Mouse (Mus musculus) heart, embryonic 16.5 days (tissue): ENCODE data around the gene Serpina11. TPM values are rescaled to one million over a fixed set of nuclear protein-coding genes. Genes with fewer than 3 reads are reported as not detected.

Source experiments
- ATAC-seq: fragments of 200-750 bp; cut with Nextera tagmentation; replicated peaks from 2 replicates; pipeline ENCODE4 v1.8.0; 2017; ENCODE audit warnings: moderate number of reproducible peaks; ENCODE audit not compliant: insufficient read depth, low FRiP score; ENCODE audit errors: extremely low read depth
- H3K27ac ChIP-seq: fragments of 300-500 bp; sonication (generic); 2 replicates; pipeline ENCODE4 v1.5.1; 2014; ENCODE audit warnings: mild to moderate bottlenecking, low read length, control low read depth, moderate library complexity
- H3K27me3 ChIP-seq: fragments of 300-500 bp; sonication (generic); 2 replicates; pipeline ENCODE4 v1.6.1; 2014; ENCODE audit warnings: low read length, mixed read lengths; ENCODE audit not compliant: control insufficient read depth, insufficient read depth
- H3K36me3 ChIP-seq: fragments of 300-500 bp; sonication (generic); 2 replicates; pipeline ENCODE4 v1.6.1; 2014; ENCODE audit not compliant: control insufficient read depth, insufficient read depth
- H3K4me1 ChIP-seq: fragments of 300-500 bp; sonication (generic); 2 replicates; pipeline ENCODE4 v1.6.1; 2014; ENCODE audit warnings: low read length, mixed read lengths; ENCODE audit not compliant: control insufficient read depth, insufficient read depth
- H3K4me2 ChIP-seq: fragments of 300-500 bp; sonication (generic); 2 replicates; pipeline ENCODE4 v1.6.1; 2014; ENCODE audit warnings: low read depth, mild to moderate bottlenecking, control low read depth, low read length
- H3K4me3 ChIP-seq: fragments of 300-500 bp; sonication (generic); 2 replicates; pipeline ENCODE4 v1.5.1; 2014; ENCODE audit warnings: mild to moderate bottlenecking, control low read depth, low read length
- H3K9ac ChIP-seq: fragments of 300-500 bp; sonication (generic); 2 replicates; pipeline ENCODE4 v1.6.1; 2014; ENCODE audit warnings: low read length, control low read depth
- H3K9me3 ChIP-seq: fragments of 300-500 bp; sonication (generic); replicated peaks from 2 replicates; pipeline ENCODE4 v1.6.1; 2016; ENCODE audit warnings: low read length; ENCODE audit not compliant: control insufficient read depth
- WGBS: fragments of 180-500 bp; shearing (Covaris S2); extraction: QIAGEN DNeasy Blood & Tissue Kit; methylation state at CpG from one replicate; pipeline ENCODE4 v1.1.7; 2014; 5-methylcytosine and 5-hydroxymethylcytosine counted together
- polyA plus RNA-seq: library from polyadenylated mRNA; unstranded; fragments of >200 nt; fragmentation: Nextera tagmentation; extraction: Ambion mirVana; gene quantifications from 2 replicates; pipeline ENCODE4 v1.2.1, GENCODE M21; 2015

Serpina11 gene
- polyA plus RNA-seq, 1 experiment from 2014 or later: not detected

GRCm38 (mm10) chr12:104000594-104000993, 10.8 kb upstream of the Serpina11 start:
- H3K9ac ChIP-seq: no peak overlapping the region
- no peaks in the 10 kb centered on the region; the same call in none of the 2 replicates for H3K27me3 ChIP-seq
- 82% methylated on average over 3 of the region's 3 CpGs for WGBS
- H3K4me2 ChIP-seq: no peak overlapping the region
- H3K4me1 ChIP-seq: peaks cover 15% of the 10 kb centered on the region
- ATAC-seq: no peak
- peaks cover 2% of the 10 kb centered on the region; the same call in 1 of the 2 replicates for H3K9me3 ChIP-seq
- no peak overlapping the region for H3K27ac ChIP-seq
- no peaks in the 10 kb centered on the region for H3K36me3 ChIP-seq
- H3K4me3 ChIP-seq: no peak overlapping the region

DNA sequence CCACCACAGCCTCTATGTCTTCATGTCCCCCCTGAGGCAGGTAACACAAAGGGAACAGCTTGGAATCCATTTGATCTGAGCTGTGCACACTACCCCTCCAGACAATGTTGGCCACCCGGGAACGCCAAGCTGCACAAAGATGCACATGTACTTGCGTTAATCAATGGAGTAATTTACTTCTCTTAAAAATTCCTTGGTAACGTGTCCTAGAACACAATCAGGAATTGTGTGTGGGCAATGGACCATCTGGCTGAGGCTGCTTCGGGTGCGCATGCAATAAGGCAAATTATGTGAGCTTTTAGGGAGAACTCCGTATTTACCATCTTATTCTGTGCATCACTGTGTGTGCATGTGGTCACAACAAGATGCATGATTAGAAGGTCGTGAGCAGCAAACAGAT, 9.9 kb upstream of the Serpina11 start:
- Histone ChIP-seq H3K9me3 (peaks cover 1% of the 10 kb centered on the region; the same call in 1 of the 2 replicates), H3K4me2 (no peak overlapping the region), H3K9ac (no peak overlapping the region), H3K27me3 (peaks cover 4% of the 10 kb centered on the region), H3K27ac (no peak overlapping the region), H3K36me3 (no peaks in the 10 kb centered on the region), H3K4me1 (peaks cover 15% of the 10 kb centered on the region), H3K4me3 (no peak overlapping the region)
- ATAC-seq: no peak
- WGBS: 88% methylated on average over 8 of the region's 8 CpGs

DNA sequence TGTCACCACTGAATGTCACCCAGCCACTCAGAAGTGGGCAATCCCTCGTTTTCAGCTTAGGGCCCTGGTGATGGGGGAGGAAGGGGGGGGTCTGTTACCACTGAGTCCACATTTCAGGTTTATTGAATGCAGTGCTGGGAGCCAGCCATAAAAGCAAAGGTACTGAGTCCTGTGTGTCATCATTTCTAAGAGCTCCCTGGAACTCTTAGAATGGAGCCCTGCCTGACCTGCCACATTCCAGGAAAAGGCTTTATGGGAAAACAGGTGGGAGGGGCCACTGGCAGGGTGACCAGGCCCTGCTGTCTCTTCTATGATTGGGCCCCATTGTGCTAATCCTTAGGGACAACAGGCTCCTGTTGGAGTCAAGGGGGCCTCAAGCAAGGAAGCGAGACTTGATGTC, 6.8 kb upstream of the Serpina11 start:
- H3K36me3 ChIP-seq: no peaks in the 10 kb centered on the region
- H3K9ac ChIP-seq: no peak overlapping the region
- no peaks in the 10 kb centered on the region for H3K9me3 ChIP-seq
- H3K4me2 ChIP-seq: no peak overlapping the region
- peaks cover 4% of the 10 kb centered on the region for H3K27me3 ChIP-seq
- no peak overlapping the region for H3K4me3 ChIP-seq
- WGBS: 68% methylated on average over 2 of the region's 2 CpGs
- no peak for ATAC-seq
- H3K27ac ChIP-seq: no peak overlapping the region
- no peaks in the 10 kb centered on the region for H3K4me1 ChIP-seq

- Histone ChIP-seq H3K27me3 (peaks cover 4% of the 10 kb centered on the region), H3K4me3 (no peak overlapping the region), H3K9ac (no peak overlapping the region), H3K9me3 (no peaks in the 10 kb centered on the region), H3K4me2 (no peak overlapping the region), H3K4me1 (no peaks in the 10 kb centered on the region), H3K27ac (no peak overlapping the region), H3K36me3 (no peaks in the 10 kb centered on the region)
- WGBS: 37% methylated on average over 5 of the region's 5 CpGs
- no peak for ATAC-seq
Measured at GRCm38 (mm10) chr12:103995292-103996072, 5.7 kb upstream of the Serpina11 start.

GRCm38 (mm10) chr12:103992945-103993344, 3.2 kb upstream of the Serpina11 start:
- no peak overlapping the region for H3K4me2 ChIP-seq
- ATAC-seq: no peak
- H3K36me3 ChIP-seq: no peaks in the 10 kb centered on the region
- no peaks in the 10 kb centered on the region for H3K9me3 ChIP-seq
- no peaks in the 10 kb centered on the region for H3K4me1 ChIP-seq
- no peak overlapping the region for H3K4me3 ChIP-seq
- no peak overlapping the region for H3K9ac ChIP-seq
- WGBS: 48% methylated on average over 7 of the region's 7 CpGs
- peaks cover 9% of the 10 kb centered on the region for H3K27me3 ChIP-seq
- no peak overlapping the region for H3K27ac ChIP-seq

DNA sequence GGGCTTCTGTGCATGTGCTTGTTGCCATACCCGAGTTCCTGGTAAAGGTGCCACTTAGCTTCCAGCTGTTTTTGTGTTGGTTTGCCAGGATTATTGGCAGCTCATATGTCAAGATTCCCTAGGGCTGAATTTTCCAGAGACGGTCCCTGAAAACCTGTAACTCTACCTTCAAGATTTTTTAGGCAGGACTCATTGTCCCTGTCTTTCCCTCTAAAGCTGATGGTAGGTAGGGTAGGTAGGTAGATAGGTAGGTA, 316 bp downstream of the Serpina11 start:
- no peaks in the 10 kb centered on the region for H3K9me3 ChIP-seq
- 66% methylated on average over 2 of the region's 2 CpGs for WGBS
- no peak overlapping the region for H3K9ac ChIP-seq
- H3K27me3 ChIP-seq: peaks cover 6% of the 10 kb centered on the region; the same call in 1 of the 2 replicates
- no peak overlapping the region for H3K27ac ChIP-seq
- no peaks in the 10 kb centered on the region for H3K4me1 ChIP-seq
- no peak for ATAC-seq
- H3K36me3 ChIP-seq: no peaks in the 10 kb centered on the region
- H3K4me3 ChIP-seq: no peak overlapping the region
- H3K4me2 ChIP-seq: no peak overlapping the region

GRCm38 (mm10) chr12:103988754-103989513, 823 bp downstream of the Serpina11 start:
- Histone ChIP-seq H3K4me1 (no peaks in the 10 kb centered on the region), H3K4me2 (no peak overlapping the region), H3K4me3 (no peak overlapping the region), H3K27me3 (peaks cover 6% of the 10 kb centered on the region; the same call in 1 of the 2 replicates), H3K9ac (no peak overlapping the region), H3K27ac (no peak overlapping the region), H3K9me3 (no peaks in the 10 kb centered on the region), H3K36me3 (no peaks in the 10 kb centered on the region)
- no peak for ATAC-seq
- WGBS: 47% methylated on average over 14 of the region's 14 CpGs

DNA sequence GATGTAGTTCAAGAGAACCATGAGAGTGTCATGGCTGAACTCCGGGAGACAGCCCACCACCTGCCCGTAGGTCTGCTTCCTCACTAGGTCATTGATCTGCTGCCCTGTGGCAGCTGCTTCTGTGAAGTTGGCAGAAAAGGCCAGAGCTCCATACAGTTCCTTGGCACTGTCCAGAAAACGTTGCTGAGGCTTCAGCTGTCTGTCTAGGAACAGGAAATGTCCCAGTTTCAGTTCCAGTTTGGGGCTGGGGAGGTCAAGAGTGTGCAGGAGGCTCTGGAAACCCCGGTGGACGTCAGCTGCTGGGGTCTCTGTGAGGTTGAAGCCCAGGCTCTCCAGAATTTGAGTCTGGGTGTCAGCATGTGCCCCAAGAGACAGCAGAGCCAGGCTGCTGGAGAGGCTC, 3.9 kb downstream of the Serpina11 start:
- ATAC-seq: no peak
- Histone ChIP-seq H3K4me2 (no peak overlapping the region), H3K27ac (no peak overlapping the region), H3K9ac (no peak overlapping the region), H3K4me3 (no peak overlapping the region), H3K4me1 (no peaks in the 10 kb centered on the region), H3K36me3 (no peaks in the 10 kb centered on the region), H3K9me3 (no peaks in the 10 kb centered on the region), H3K27me3 (peaks cover 6% of the 10 kb centered on the region; the same call in 1 of the 2 replicates)
- 53% methylated on average over 5 of the region's 5 CpGs for WGBS

DNA sequence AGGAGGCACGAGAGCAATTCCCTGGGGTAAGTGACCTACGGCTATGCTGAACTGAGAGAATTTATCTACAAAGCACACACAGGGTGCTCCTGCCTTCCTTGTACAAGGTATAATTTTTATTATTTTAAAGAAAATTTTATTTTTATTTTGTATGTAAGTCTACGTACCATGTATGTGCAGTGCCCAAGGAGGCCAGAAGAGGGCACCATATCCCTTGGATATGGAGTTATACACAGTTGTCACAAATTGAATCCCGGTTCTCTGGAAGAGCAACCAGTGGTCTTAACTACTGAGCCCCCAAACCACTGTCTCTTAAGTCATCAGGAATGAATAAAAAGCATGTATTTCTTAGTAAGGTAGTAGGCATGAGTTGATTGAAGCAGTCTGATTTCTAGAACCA, 4.8 kb downstream of the Serpina11 start:
- Histone ChIP-seq H3K4me3 (no peak overlapping the region), H3K27ac (no peak overlapping the region), H3K9me3 (no peaks in the 10 kb centered on the region), H3K9ac (no peak overlapping the region), H3K4me1 (no peaks in the 10 kb centered on the region), H3K4me2 (no peak overlapping the region), H3K27me3 (peaks cover 6% of the 10 kb centered on the region; the same call in 1 of the 2 replicates), H3K36me3 (no peaks in the 10 kb centered on the region)
- ATAC-seq: no peak
- 49% methylated on average over 4 of the region's 4 CpGs for WGBS
